Mouse (Mus musculus) cerebellum, adult 2 months (tissue): Measurements from ENCODE around the gene Prom1.

Source experiments
- CTCF ChIP-seq: fragments of 200-500 bp; IDR thresholded peaks from 2 replicates; pipeline ENCODE4 v1.5.1; 2011; ENCODE audit warnings: low read depth, mild to moderate bottlenecking, control low read depth, low read length, moderate library complexity, borderline replicate concordance; ENCODE audit not compliant: insufficient read depth
- POLR2A ChIP-seq: fragments of 200-500 bp; IDR thresholded peaks from 2 replicates; pipeline ENCODE4 v1.6.1; 2011; ENCODE audit warnings: low read length, control low read depth, borderline replicate concordance; ENCODE audit not compliant: insufficient read depth

DNA sequence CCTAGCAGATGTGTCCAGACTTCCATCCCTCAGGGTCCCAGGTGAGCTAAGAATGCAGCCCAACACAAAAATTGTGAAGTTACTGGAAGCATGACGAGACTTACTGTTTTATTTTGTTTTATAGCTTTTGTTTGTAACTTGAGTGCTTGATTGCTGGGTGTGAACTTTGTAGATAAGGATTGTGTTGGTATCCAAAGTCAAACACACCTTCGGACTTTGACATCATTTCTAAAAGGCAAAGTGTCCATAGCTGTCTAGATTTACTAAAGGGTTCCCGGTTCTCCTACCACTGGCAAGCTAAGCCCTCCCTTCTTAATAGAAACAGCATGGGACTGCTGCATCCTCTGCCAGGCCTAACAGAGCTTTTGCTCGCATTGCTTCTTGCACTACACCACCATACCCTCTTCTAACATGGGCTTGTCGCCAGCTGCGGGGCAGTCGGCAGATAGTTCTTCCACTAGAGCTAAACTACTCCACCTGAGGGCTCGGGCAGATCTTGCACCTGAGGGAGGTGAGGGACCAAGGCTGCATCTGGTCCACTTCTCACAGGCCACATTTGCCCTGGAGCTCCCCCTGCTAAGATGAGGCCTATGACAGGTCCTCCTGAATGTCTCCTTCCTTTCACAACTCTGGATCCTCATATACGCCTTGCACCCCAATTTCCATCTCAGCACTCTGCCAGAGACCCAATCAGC lies 103.4 kb downstream of the Prom1 start:
- TF ChIP-seq CTCF (no peak), POLR2A (no peak)
